Mouse (Mus musculus) kidney, postnatal 36 days (tissue): ENCODE measurements around the gene Sec63.

Source experiments
- DNase-seq, 2 experiments: peaks; one replicate each; pipeline ENCODE4 v3.0.0; 2021 to 2022; ENCODE audit warnings: mixed read lengths in 2 of 2

Gene Sec63

DNA sequence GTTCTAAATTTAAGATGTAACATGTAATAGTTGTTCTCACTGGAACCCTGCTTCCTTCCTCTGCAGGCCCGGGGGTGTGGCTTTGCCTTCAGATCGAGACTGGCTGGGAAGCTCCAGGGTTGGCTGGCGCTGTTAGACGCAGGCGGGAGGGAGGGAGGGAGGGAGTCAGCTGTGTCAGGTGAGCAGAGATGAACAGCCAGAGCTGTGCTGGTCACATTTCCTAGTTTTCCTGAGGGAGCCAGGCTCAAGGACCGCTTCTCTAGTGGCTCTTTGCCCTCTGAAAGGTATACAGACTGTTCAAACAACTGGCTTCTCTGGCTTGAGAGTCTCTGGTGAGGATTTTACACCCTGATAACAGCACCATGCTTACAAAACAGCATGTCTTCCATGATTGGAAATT, 69.1 kb downstream of the Sec63 start:
- DNase-seq, result peak in 1 of 2 experiments; percentile 14

DNA sequence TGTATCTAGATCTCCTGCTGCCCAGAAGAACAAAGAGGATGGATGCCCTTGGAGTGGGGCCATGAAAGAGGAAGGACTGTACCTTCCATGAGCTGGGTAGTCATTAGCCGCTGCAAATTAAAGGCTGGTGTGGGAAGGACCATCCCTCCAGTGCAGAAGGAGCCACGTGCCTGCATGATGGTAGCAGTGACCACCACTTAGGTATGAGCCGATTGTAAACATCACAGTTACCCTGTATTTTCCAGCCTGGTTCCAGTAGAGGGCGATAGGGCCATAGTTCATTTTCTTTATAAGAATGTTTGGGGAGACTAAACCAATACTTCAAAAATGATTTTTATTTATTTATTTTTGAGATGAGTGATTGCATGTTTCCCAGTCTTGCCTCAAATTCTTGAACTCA, 71.4 kb downstream of the Sec63 start:
- DNase-seq, result peak in 1 of 2 experiments; percentile 15

DNA sequence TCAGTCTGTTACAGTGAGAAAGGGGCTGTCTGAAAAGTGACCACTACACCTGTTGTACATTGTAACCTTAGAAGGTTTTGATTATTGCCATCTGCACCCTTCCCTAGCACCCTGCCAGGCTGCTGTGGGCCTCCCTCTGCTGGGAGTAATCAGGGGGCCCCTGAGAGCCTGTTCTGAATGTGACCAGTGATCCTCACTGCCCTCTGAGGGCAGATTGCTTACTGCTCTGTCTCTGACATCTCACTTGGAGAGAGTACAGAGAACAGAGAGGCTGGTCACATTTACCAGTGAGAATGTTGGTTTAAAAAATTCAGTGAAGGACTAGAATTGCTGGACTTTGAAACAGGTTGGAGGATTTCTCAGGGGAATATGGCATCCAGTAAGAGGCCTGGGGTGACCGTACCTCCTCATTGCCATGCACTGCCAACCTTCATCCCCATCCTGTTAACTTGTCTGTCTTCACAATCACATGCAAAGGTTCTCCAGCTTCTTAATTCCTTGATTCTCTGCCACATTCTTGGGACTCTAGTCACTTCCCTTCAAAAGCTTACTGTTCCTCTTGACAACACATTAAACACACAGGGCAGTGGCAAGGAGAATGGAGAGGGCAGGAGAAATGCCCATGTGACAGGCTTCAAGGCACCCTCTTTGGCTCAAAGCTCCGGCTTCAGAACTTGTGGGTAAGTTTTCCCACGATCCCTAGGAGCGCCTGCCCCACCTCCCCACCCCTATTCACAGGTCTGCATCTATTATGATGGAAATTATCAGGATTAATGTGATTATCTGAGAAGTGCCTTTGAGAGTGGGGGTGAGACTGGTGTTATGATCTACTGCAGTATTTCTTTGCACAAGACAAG, 72.8 kb downstream of the Sec63 start:
- DNase-seq, result no peak

DNA sequence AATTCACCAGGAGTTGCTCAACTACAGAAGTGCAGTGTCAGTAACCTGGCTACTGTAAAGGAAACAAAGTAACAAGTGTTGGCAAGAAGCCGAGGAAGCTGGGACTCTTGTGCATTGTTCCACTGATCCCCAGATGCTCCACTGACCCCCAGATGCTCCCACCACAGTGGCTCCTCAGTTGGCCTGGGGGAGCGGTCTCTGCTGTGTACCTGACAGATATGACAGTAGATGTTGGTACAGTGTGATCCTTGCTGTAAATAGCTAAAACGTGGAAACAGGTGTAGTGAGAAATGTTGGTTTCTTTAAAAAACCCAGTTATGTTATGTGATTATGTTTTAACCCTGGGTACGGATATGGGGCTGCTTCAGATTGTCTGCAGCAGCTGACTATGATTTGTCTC, 76.8 kb downstream of the Sec63 start:
- no peak for DNase-seq

DNA sequence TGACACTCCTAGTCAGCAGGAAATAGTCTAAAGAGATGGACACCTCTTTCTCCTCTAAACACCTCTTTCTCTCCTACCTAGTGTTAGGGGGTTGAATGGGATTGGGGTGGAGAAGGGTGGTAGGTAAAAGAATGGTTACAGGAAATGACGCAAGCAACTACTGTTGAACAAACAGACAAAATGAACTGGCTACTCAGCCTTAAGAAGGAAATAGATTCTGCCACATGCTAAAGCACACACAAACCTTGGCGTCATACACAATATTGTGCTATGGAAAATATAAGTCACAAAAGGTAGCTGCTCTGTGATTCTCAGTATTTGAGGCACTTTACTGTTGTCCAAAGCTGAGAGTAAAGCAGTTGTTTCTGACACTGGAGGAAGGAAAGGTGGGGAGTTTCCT, 77.4 kb downstream of the Sec63 start:
- DNase-seq, result no peak

DNA sequence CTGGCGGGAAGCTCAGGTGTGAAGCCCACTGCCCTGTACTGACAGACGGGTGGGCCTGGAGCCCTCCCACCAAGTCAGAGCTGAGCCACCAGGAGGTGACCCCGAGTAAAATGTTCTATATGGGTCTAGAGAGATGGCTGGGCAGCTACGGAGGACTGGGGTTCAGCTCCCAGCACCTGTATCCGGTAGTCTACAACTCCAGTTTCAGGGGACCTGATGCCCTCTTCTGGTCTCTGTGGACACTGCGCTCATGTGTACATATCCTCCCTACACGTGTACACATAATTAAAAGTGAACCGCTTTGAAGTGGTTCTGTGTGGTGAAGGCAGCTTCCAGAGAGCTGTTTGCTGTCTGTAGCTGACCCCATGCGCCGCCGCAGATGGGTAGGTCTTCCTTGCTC, 78.7 kb downstream of the Sec63 start:
- no peak for DNase-seq

DNA sequence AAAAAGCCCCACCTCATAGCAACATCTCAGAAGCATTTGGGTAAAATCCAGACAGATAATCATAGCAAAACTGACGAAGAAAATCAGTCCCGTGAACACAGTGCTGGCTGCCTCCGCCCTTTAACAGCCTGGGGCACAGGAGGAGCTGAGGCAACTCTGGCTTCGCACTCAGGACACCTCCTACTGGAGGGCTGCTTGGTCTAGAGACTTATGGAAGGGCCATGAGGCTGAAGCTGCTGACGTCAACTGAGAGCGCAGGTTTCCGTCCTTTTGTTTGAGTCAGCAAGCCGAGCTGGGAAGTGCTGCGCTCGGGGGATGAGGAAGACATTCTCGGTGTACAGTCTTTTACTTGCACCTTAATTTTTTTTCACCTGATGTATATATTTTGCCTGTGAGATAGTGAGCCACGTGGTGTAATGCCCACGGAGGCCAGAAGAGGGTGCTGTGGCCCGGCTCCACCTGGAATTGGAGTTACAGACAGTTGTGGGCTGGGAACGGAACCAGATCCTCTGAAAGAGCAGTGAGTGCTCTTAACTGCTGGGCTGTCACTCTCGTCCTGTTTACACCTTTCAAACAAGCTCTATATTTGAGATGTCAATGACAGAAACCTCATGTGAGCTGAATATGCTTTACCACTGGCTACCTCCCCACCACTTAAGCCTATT, 80.4 kb downstream of the Sec63 start:
- peak in 1 of 2 experiments; percentile 33 for DNase-seq

DNA sequence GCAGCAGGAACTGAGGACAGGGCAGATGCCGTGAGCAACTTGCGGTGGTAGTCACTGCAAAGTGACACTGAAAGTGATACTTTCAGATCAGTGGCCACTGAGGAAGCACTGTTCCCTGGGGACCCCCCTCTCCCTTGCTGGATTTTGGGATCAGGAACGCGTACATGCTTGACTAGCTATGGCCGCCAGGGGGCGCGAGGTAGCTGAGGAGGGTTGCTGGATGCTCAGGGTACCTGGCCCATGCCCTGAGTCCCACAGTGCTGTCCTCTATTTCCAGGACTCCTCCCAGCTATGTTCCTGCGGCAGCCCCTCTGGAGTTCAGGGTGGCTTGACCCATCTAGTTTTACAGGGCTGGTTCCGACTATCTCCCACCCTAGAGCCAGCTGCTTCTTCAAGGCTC, 81.1 kb downstream of the Sec63 start:
- peak; percentile 45 to 87 for DNase-seq

DNA sequence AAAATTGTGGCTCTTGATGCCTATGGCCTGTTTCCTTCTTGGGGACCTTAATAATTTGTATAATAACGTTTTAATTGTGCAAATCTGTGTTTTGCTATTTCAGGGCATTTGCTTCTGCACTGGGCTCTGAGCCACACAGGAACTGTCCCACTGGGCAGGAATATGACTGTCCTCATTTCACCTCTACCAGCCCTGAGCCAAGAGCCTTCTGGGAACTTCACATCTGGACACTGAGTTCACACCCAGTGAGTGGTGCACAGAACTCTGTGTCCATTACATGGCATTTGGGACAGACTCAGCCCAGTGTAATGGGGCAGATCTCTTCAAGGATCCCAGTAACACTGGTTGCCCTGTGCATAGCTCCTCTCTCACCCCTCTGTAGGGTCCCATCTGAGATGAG, 82.1 kb downstream of the Sec63 start:
- DNase-seq, result peak; percentile 33 to 44

DNA sequence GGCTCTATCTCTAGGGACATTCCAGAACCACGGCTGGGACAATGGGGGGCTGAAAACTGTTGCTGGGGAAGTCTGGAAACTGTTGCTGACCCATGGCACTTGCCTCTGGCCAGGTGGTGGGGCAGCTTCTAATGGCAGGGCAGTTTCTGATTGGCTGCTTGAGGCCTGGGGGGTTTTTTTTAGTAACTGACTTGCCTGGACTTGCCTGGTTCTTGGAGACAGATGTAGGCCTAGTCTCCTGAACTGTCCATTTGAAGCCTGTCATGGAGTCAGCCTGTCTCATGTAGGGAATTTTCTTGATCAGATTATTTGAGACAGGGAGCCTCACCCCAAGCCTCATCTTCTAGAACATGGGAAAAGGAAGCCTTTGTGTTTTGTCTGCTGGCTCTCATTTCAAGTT, 84.2 kb downstream of the Sec63 start:
- no peak for DNase-seq

DNA sequence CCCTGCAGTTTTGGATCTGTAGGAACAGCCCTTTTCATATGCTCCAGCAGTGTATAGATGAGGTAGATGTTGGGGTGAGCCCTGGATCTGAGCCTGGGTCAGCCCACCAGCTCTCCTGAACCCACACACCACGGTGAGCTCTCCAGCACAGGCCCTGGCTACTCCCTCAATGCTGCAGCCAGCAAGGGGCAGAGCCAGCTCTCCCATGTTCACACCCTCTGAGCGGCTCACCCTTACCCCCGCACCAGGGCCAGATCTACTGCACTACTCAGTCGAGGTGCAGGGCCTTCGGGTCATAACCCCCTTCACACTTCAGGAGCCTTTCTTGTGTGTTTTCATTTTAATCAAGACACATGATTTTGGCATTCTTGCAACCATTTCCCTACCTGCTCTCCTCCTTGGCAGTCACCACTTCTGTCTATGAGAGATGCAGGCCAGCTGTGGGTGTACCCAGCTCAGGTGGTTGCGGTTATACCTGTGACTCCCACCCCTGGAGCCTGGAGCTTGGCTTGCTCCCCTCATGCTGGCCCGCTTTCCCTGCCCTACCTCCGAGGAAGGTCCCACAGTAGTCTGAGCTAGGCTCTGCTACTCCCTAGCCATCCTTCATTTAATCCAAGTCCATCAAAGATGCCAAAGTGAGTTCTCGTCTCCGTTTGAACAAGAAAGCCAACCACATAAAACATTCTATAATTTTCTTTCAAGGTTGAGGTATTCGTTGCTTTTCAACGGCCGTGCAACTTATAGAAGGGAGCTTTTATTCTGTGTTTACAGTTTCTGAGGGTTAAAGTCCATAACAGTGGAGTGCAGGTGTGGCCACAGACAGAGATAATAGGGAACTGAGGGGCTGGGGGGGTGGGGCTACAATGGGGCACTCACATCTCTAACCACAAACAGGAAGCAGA, 87.1 kb downstream of the Sec63 start:
- no peak for DNase-seq

DNA sequence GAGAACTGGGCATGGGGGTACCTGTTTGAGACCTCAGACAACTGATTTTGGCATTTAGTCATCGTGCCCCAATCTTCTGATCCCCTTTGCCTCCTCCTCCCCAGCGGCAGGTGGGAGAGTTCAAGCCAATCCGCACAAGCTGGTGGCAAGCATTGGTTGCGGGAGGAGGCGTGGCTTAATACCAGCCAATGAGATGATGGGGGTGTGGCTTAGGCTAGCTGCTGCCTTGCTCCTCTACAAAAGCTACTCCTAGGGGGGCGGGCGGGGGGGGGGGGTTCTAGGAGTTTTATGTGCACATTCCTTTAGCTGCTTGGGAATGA, 87.7 kb downstream of the Sec63 start:
- no peak for DNase-seq

DNA sequence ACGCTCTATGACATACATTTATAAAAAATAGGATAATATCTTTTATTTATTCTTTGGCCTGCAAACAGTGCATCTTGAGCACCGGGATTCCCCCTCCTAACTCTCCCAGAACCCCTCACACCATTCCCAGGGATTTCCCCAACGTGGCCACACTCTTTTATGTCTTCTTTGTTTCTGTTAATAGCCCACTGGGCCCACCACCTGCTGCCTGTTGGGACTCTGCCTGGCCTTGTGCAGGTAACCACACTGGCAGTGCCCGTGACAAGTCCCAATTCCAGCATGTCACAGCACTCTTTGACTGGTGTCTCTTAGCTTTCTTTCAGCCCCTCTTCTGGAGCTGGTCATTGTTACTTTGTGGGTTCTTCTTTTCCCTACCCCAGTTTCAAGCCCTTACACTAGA, 93.5 kb downstream of the Sec63 start:
- no peak for DNase-seq

DNA sequence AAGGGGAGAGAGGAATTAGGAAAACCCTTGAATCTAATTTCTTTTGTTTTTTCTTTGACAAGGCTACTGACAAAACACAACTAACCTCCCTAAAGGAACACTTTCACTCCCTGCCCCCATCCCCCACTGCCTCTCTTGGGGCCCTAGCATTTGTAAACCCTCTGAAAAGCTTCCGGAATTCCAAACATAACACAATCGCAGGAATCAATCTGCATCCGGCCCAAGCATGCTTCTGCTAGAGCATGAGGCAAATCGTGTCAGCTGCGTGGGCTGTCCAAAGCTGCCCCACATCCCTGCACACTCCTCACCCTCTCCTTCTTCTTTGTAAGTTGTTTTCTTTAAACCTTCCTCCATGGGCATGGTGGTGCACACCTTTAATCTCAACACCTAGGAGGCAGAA, 94.0 kb downstream of the Sec63 start:
- peak; percentile 36 to 66 for DNase-seq

DNA sequence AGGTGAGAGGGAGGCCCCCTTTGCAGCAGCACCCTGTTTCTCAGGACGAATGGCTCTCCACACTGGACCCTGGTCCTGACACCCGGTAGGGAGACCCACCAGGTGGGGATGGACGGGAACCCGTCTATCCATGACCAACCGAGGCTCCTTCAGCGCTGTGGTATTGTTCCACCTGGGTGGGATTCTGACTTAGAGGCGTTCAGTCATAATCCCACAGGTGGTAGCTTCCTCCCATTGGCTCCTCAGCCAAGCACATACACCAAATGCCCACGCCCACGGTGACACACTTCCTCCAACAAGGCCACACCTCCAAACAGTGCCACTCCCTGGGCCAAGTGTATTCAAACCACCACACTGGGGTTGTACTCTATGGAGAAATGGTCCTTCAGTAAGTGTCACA, 95.3 kb downstream of the Sec63 start:
- DNase-seq, result no peak

DNA sequence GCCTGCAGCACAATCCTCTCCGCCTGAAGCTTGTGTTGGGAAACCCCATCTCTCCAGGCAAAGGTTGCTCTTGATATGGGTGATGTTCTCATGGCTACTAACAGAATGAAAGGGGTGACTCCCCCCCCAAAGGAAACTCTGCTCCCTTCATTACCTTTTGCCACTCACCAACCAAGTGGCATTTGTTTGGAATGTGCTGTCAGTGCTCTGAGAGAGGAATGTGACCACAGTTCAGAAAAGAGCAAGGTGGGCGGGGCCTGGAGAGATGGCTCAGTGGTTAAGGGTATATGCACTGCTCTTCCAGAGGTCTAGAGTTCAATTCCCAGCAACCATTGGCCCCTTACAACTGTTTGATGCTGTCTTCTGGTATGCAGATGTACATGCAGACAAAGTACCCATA, 95.7 kb downstream of the Sec63 start:
- no peak for DNase-seq

DNA sequence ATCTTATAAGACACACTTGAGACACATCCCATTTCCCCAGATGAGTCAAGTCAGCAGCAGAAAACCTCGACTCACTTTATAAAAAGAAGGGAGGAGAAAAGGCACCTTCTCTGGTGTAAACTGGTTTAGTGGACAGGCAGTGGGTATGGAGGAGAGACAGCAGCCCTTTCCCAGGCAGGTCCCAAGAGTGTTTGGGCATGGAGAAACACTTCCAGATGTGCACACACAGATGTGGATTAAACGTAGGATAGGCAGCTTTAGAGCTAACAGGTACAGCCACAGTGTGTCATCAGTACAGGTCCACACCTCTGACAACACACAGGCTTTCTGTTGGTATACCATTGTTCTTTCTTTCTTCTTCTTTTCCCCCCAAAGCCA, 98.5 kb downstream of the Sec63 start:
- no peak for DNase-seq

DNA sequence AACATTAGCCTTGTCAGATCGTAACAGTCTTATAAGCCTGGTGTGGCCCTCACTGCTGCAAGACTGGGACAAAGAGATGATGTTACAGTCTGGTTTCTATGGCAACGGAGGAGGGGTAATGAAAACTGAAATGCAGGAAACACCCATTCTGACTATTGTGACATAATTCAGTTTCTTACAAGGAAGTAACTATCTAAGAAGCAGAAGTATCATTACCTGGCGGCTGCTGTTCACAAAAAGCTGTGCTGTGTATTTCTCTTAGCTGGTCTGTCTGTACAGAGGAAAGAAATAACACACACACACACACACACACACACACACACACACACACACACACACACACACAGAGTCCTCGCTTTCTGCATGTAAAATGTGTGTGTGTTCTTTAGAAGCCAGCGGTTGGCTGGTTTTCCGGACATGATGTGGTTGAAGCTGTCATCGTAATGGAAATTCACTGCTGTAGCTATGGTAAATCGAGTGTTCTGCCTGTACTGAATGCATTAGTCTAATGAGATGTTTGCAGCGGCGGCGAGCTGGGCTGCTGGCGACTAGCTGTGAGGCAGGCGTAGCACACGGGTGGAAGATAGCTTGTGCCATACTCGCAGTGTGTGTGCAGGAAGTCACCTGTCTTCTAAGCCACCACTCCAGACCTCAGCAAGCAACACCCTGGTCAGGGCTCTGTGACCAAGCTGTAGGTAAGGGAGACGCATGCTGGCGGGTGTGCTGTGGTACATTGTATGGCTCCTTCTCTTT, 99.0 kb downstream of the Sec63 start, which contains the start of gene Scml4:
Scml4 (plus strand) TSS at position 212 of the 753 bp plus-strand sequence.
- peak; percentile 25 to 27 for DNase-seq

DNA sequence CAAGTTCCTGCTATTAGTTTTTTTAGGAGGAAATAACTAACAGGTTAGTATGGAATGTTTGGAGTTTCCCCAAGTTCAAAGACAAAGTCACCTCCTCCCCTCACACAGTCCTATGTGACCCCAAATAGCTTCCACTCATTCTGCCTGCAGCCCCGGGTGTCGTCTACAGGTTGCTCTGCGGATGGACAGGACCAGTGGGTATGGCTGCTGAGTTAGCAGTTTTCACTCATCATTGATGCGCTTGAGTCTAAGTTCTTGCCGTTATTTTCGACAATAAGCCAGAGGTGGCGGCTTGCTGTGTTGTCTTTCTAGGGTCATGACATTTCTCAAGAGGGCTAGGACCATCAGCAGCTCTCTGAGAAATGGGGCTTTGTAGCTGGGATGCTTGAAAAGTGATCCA, 100.2 kb downstream of the Sec63 start:
- DNase-seq, result no peak

DNA sequence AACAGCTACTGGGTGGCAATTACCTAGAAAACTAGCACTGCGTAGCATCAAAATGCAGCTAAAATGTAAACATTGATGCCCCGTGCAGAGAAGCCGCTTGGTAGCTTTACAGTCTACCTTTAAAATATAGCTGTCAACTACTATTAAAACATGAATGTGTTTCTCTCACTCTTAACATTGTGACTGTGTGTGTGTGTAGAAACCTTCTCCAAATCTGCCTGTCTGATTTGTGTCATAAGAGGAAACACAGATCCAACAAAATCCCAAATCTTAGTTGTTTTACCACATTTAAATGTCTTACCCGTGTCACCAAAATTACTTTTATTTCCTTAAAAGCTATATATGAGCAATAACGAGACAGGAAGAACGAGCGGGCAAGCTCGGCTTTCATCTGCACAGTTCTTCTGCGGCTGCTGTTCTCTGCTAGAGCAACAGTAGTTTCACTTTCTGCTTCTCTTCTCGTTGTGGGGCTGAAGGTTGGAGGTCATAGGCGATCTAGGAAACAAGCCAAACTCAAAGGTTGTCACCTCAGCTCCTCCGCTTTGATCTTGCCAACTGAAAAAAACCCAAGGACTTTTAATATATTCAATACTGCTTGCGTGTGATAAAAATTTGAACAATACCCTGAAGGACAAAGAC, 100.9 kb downstream of the Sec63 start:
- DNase-seq, result peak; percentile 69 to 70

DNA sequence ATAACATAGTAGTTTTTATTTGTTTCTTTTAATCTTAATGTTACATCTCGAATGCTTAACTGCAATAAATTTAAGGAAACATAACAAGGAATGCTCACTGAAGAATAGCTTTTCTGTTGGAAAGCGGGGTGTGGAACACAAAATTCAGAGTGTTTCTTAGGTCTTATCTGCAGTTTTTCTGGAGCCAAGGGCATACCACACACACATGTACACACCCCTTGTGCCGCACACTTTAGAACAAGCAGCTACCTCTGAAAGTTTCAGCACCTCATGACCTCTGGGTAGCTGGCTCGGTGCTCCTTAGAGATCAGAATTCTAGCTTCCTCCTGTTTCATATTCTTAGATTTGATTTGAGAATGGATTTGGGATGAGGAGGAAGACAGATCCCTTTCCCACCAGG, 101.5 kb downstream of the Sec63 start:
- no peak for DNase-seq
